Mouse (Mus musculus): ENCODE measurements at regions not wholly inside any gene's neighbourhood (a gene's known extent, or its start where the extent isn't known, plus 50 kb on each side); places are given as distances from the start of the nearest gene placed in this dataset.

GRCm38 (mm10) chr5:126335091-126335490 lies 803.5 kb downstream of the Tmem132b start:
- TF ChIP-seq EP300 (IDR thresholded peaks at IDR 0.05; ENCODE audit: low read depth) = no peak
- no peak for TF ChIP-seq CTCF (IDR thresholded peaks at IDR 0.05; ENCODE audit: low read depth)
